Mouse (Mus musculus) forebrain, embryonic 13.5 days (tissue): ENCODE measurements around the gene Trim26. TPM values are rescaled to one million over a fixed set of nuclear protein-coding genes. Genes with fewer than 3 reads are reported as not detected.

ENCODE experiments used
- ATAC-seq: fragments of 200-750 bp; cut with Nextera tagmentation; 2 replicates; pipeline ENCODE4 v1.8.0; 2017
- H3K27ac ChIP-seq: fragments of 300-500 bp; sonication (generic); 2 replicates; pipeline ENCODE4 v1.5.1; 2015; ENCODE audit warnings: inconsistent platforms, mild to moderate bottlenecking, moderate library complexity
- H3K27me3 ChIP-seq: fragments of 300-500 bp; sonication (generic); 2 replicates; pipeline ENCODE4 v1.6.1; 2015; ENCODE audit warnings: mild to moderate bottlenecking, inconsistent platforms
- H3K36me3 ChIP-seq: fragments of 300-500 bp; sonication (generic); 2 replicates; pipeline ENCODE4 v1.6.1; 2015; ENCODE audit warnings: mild to moderate bottlenecking, inconsistent platforms; ENCODE audit not compliant: poor library complexity, severe bottlenecking
- H3K4me1 ChIP-seq: fragments of 300-500 bp; sonication (generic); 2 replicates; pipeline ENCODE4 v1.6.1; 2015; ENCODE audit warnings: inconsistent platforms
- H3K4me2 ChIP-seq: fragments of 300-500 bp; sonication (generic); 2 replicates; pipeline ENCODE4 v1.6.1; 2015; ENCODE audit warnings: inconsistent platforms, mild to moderate bottlenecking, moderate library complexity
- H3K4me3 ChIP-seq: fragments of 300-500 bp; sonication (generic); 2 replicates; pipeline ENCODE4 v1.5.1; 2015; ENCODE audit warnings: mild to moderate bottlenecking, inconsistent platforms
- H3K9ac ChIP-seq: fragments of 300-500 bp; sonication (generic); 2 replicates; pipeline ENCODE4 v1.6.1; 2015; ENCODE audit warnings: mild to moderate bottlenecking, inconsistent platforms
- H3K9me3 ChIP-seq: fragments of 300-500 bp; sonication (generic); replicated peaks from 2 replicates; pipeline ENCODE4 v1.6.1; 2016; ENCODE audit warnings: inconsistent platforms
- WGBS: fragments of 180-500 bp; shearing (Covaris S2); methylation state at CpG from one replicate; pipeline ENCODE4 v1.1.7; 2015; 5-methylcytosine and 5-hydroxymethylcytosine counted together
- polyA plus RNA-seq: library from polyadenylated mRNA; unstranded; fragments of >200 nt; fragmentation: Nextera tagmentation; extraction: Ambion mirVana; gene quantifications from 2 replicates; pipeline ENCODE4 v1.2.1, GENCODE M21; 2015

The Trim26 gene
- polyA plus RNA-seq, 1 experiment from 2014 or later = 39.2 TPM

DNA sequence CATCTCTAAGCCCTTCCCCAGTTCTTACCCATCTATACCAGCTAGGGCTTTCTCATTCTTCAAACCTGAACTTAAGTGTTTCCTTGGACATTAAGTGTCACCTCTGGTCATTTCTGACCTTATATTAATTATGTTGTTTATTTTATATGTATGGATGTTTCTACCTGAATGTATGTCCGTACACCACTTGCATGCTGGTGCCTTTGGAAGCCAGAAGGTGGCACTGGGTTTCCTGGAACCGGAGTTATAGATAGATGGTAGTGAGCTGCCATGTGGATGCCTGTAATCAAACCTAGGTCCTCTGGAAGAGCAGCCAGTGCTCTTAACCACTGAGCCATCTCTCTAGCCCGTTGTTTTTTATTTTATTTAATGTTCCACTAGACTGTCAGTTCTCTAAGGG is 18.6 kb downstream of the Trim26 start:
- Histone ChIP-seq H3K4me2 (no peak overlapping the region), H3K9ac (no peak overlapping the region), H3K36me3 (peaks cover 94% of the 10 kb centered on the region), H3K9me3 (no peaks in the 10 kb centered on the region), H3K27ac (no peak overlapping the region), H3K4me1 (0 out of 2 replicates have a peak, but pooled peaks cover 4% of the 10 kb centered on the region), H3K27me3 (no peaks in the 10 kb centered on the region), H3K4me3 (no peak overlapping the region)
- 93% methylated on average over 3 of the region's 3 CpGs for WGBS
- no peak for ATAC-seq

DNA sequence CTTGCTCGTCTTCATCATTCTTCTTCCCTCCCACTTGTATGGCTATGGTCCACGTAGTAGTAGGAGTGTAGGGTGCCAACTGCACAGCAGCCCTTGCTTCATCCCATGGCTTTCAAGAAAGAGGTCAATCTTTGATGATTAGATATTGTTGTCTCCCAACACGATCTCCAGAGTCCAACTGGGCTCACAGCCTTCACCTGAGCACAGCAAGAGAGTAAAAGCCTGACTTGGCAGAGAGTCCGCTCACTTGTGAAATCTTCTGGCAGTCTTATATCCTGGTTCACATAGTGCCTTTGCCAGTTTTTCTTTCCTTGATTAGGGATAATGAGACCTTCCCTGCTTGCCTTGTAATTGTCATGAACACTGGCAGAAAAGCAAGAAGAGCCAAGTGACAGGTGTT is 19.3 kb downstream of the Trim26 start:
- Histone ChIP-seq H3K4me3 (no peak overlapping the region), H3K36me3 (peaks cover 87% of the 10 kb centered on the region), H3K4me1 (no peaks in the 10 kb centered on the region), H3K9me3 (no peaks in the 10 kb centered on the region), H3K9ac (no peak overlapping the region), H3K4me2 (no peak overlapping the region), H3K27me3 (no peaks in the 10 kb centered on the region), H3K27ac (no peak overlapping the region)
- ATAC-seq = no peak
- 90% methylated on average over 4 of the region's 4 CpGs for WGBS

DNA sequence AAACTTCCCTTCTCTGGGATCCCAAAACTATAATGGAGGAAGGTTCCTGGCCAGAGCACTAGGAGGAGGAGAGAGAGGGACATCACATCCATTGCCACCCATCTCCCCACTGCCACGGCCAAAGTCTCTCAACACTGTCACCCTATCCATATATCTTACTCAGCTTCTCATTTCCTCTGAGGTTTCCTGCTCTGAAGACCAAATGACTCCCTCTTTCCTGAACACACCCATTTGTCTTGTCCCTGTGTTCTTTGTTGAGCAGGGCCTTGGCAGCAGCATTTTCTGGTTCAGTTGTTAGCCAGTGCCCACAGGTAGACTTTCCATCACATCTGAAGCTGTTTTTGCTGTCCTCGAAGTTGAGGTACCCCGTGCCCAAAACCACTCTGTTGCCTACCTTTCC is 21.2 kb downstream of the Trim26 start:
- Histone ChIP-seq H3K27ac (no peak overlapping the region), H3K4me2 (no peak overlapping the region), H3K27me3 (no peaks in the 10 kb centered on the region), H3K9me3 (no peaks in the 10 kb centered on the region), H3K4me1 (no peaks in the 10 kb centered on the region), H3K4me3 (no peak overlapping the region), H3K9ac (no peak overlapping the region), H3K36me3 (peaks cover 68% of the 10 kb centered on the region)
- ATAC-seq = no peak
- 93% methylated on average over 3 of the region's 3 CpGs for WGBS

DNA sequence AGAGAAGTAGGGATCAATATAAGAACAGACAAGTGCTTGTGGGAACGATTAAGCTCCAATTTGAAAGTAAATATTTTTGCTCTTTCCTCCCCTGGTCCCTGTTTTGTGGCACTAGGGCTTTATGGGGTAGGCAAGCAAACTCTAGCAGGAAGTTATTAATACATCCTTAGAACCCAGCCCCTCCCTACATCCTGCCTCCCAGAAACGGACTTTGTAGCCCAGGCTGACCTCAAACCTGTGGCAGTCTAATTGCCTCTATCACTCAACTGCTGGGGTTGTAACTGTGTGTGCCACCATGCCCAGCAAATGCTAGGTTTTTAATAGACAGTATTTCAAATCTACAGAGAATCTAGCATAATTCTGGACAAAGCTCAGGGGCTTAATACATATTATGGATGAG is 24.7 kb downstream of the Trim26 start:
- Histone ChIP-seq H3K27me3 (peaks cover 7% of the 10 kb centered on the region), H3K36me3 (peaks cover 36% of the 10 kb centered on the region), H3K9me3 (no peaks in the 10 kb centered on the region), H3K4me3 (no peak overlapping the region), H3K27ac (no peak overlapping the region), H3K4me1 (peaks cover 2% of the 10 kb centered on the region; the same call in 1 of the 2 replicates), H3K9ac (no peak overlapping the region), H3K4me2 (no peak overlapping the region)
- ATAC-seq = no peak
- 71% methylated on average over 2 of the region's 2 CpGs for WGBS

DNA sequence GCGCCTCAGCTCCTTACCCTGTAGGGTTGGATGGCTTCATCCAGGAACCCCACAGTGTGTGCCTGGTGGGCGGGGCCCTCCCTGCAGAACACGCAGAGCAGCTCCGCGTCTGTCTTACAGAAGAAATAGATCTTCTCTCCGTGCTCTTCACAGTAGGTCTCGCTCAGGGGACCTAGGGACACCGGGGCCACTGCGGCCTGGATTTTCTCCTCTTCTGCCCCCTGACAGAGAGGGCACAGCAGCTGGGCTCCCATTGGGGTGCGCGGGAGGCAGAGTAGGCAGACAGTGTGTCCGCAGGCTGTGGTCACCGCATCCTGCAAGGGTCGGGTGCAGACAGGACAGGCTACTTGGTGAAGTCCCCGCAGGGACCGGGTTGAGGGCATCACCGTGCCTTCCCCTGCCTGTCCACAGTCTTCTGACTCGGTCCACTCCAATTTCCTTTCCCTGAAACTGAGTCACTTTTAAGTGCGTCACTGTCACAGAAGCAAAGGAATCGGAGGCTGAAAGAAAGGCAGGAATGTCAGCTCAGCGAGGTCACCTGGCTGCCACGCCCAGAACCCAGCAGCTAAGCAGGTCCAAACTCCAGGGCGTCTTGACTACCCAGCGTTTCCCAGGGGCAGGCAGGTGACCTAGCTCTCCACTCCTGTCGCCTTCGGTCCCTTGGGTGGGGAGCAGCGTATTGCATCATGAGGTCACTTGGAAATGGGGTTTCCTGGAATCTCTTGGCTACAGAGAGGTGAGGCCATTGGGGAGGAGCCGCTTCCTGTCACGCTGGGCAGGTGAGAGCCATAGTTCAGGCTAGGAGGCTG is 30.0 kb downstream of the Trim26 start, which contains the start of gene Trim15:
TSS of gene Trim15 (minus strand) at position 492 of the 809 bp plus-strand sequence.
- 15% methylated on average over 29 of the region's 29 CpGs for WGBS
- ATAC-seq = no peak
- H3K9ac ChIP-seq = no peak within 1 kb of the TSS
- no peaks in the 10 kb centered on the region for H3K9me3 ChIP-seq
- no peak within 1 kb of the TSS for H3K27ac ChIP-seq
- no peaks in the 10 kb centered on the region for H3K36me3 ChIP-seq
- H3K27me3 ChIP-seq = peaks cover 15% of the 10 kb centered on the region
- H3K4me2 ChIP-seq = peak within 1 kb of the TSS; percentile 49
- peaks cover 5% of the 10 kb centered on the region; the same call in 1 of the 2 replicates for H3K4me1 ChIP-seq
- H3K4me3 ChIP-seq = peak within 1 kb of the TSS; percentile 16

DNA sequence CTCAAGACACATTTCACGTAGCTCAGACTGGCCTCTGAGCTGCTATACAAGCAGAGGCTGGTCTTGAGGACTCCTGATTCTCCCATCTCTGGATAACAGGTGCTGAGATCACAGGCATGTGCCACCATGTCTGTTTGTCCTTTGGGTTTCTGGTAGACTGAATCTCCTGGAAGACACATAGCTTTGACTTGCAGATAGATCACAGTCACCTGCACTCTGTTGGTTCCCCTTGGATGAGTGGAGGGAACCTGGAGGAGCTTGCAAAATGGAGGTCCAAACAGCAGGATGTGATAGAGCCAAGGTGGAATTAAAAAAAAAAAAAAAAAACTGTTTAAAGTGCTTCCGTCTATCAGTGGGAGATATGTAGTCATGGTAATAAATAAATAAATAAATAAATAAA is 31.9 kb downstream of the Trim26 start:
- 90% methylated on average over 2 of the region's 2 CpGs for WGBS
- H3K4me3 ChIP-seq = no peak overlapping the region
- H3K36me3 ChIP-seq = no peaks in the 10 kb centered on the region
- H3K27ac ChIP-seq = no peak overlapping the region
- no peaks in the 10 kb centered on the region for H3K9me3 ChIP-seq
- H3K4me1 ChIP-seq = peaks cover 5% of the 10 kb centered on the region; the same call in 1 of the 2 replicates
- peaks cover 15% of the 10 kb centered on the region for H3K27me3 ChIP-seq
- H3K4me2 ChIP-seq = no peak overlapping the region
- H3K9ac ChIP-seq = no peak overlapping the region
- ATAC-seq = no peak

DNA sequence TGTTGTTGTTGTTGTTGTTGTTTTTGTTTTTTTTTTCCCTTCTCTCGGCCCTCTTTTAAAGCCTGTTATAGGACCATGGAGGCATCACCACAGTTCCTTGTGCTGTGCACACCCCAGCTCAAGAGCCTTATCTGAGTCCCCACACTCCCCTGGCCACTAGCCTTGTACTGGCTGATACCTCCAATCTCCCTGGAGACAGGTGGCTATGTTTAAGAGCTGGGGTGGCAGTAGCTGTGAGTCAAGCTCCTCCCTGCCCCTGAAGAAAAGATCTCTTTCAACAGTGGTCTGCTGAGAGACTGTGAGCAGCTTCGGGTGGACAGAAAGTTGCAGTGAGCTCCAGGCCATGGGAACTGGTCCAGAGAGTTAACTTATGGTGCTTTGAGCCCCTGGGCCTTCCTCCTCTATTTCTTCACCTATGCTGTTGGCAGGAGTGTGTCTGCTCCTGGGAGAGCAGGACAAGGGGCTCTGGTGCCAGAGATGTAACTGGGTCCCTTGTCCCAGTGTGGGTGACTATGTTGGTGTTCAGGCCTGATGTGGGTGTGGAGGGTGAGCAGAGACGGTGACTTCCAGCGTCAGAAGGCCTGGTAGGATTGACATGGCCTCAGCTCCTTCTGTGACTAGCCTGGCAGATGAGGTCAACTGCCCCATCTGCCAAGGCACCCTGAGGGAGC is 32.5 kb downstream of the Trim26 start, which contains the start of gene Trim10:
TSS of gene Trim10 (plus strand) at position 291 of the 671 bp plus-strand sequence.
- Histone ChIP-seq H3K4me2 (no peak within 1 kb of the TSS), H3K4me1 (peaks cover 5% of the 10 kb centered on the region; the same call in 1 of the 2 replicates), H3K9ac (no peak within 1 kb of the TSS), H3K27ac (no peak within 1 kb of the TSS), H3K27me3 (peaks cover 15% of the 10 kb centered on the region), H3K9me3 (no peaks in the 10 kb centered on the region), H3K36me3 (no peaks in the 10 kb centered on the region), H3K4me3 (no peak within 1 kb of the TSS)
- no peak for ATAC-seq
- WGBS = 78% methylated on average over 4 of the region's 4 CpGs

DNA sequence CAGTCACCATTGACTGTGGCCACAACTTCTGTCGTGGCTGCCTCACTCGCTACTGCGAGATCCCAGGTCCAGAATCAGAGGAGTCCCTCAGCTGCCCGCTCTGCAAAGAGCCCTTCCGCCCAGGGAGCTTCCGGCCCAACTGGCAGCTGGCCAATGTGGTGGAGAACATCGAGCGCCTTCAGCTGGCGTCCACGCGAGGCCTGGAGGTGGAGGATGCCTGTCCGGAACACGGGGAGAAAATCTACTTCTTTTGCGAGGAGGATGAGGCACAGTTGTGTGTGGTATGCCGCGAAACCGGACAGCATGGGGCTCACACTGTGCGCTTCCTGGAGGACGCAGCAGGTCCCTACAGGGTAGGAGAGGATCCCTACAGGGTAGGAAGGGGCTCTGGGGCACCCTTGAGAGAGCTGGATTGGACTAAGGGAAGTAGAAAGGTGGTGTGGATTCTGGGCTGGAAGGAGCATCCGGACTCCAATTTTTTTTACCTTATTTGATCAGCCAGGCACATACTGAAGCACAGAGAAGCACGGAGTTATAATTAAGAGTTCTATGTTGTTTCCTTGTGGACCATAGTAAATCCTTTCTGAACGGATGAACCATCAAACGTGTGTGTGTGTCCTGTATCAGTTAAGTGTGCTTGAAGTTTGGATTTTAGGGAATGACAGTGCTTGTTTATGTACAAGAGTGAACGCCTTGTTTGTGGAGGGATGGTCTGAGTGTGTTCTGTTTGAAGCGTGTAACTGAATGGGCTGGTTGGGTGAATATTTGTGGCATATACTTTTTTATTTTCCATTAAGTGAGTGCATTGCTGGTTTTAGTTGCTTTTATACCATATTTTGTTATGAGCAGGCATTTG is 33.2 kb downstream of the Trim26 start:
- ATAC-seq = no peak
- no peak overlapping the region for H3K4me2 ChIP-seq
- H3K9ac ChIP-seq = no peak overlapping the region
- peaks cover 5% of the 10 kb centered on the region; the same call in 1 of the 2 replicates for H3K4me1 ChIP-seq
- no peaks in the 10 kb centered on the region for H3K9me3 ChIP-seq
- no peaks in the 10 kb centered on the region for H3K36me3 ChIP-seq
- no peak overlapping the region for H3K27ac ChIP-seq
- H3K27me3 ChIP-seq = peaks cover 15% of the 10 kb centered on the region
- H3K4me3 ChIP-seq = no peak overlapping the region
- WGBS = 85% methylated on average over 25 of the region's 25 CpGs

DNA sequence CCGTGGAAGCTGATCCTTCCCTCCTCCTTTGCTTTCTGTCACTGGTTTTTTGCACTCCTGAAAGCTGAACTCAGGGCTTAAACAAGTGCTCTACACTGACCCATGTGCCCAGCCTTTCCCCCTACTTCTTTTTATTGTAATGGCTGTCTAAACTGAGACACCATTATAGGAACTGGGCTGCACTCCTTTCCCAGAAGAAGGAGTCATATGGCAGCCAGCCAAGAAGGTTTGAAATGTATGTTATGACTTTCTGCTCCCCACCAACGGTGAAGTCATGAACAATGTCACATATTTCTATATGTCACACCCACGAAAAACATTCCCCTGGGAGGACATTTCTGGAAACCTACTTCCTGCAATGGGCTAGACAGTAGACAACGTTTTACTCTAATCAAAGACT is 37.7 kb downstream of the Trim26 start:
- H3K9ac ChIP-seq = no peak overlapping the region
- H3K4me2 ChIP-seq = no peak overlapping the region
- no peaks in the 10 kb centered on the region for H3K27me3 ChIP-seq
- H3K4me3 ChIP-seq = no peak overlapping the region
- no peaks in the 10 kb centered on the region for H3K4me1 ChIP-seq
- H3K9me3 ChIP-seq = no peaks in the 10 kb centered on the region
- H3K36me3 ChIP-seq = no peaks in the 10 kb centered on the region
- no peak overlapping the region for H3K27ac ChIP-seq
- ATAC-seq = no peak
- WGBS = 67% methylated on average over 4 of the region's 4 CpGs

DNA sequence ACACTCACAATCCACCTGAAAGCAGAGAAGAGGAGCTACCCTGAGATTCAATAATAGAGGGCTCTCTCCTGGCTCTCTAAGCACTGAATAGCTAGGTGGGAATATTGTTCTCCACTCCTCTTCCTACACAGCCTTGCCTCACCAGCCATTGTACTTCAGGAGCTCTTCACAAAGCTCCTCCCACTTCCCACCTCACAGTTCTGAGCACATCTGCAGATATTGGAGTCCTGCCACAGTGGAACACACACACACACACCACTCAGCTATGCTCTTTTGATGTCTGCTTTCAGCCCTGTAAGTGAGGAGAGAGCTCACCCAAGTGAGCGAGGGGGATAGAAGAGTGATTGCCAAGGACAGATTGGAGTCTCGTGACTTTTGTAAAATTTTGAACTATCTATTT is 46.4 kb downstream of the Trim26 start:
- WGBS = 83% methylated on average over 2 of the region's 2 CpGs

DNA sequence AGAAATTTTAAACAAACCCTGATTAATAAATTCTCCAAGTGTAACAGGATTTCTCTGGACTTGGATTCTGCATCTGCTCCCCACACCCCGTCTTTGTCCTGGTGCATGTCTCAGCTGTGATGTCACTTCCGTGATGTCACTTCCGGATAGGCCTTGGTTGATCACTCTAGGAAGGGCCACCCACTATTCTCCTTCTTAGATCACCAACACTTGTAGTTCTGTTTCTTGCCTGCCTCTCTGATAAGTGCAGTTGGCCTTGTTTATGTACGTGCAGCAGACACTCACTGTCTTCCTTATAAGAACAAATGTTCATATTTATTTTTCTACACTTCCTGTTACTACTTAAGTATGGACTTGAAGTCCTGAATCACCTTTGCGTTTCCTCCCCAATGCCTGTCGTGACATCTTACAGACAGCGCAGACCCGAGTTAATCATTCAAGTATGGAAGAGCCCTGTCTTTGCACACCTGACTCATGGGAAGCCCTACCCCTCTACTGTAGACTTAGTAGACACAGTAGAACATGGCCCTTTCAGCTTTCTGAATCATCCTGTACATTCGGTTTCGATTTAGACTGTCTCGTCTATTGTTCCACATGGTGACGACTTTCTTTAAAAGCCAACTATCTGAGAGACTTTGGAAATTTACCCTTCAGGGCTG is 48.3 kb downstream of the Trim26 start:
- H3K27ac ChIP-seq = no peak overlapping the region
- no peaks in the 10 kb centered on the region for H3K9me3 ChIP-seq
- no peak overlapping the region for H3K9ac ChIP-seq
- WGBS = 92% methylated on average over 12 of the region's 12 CpGs
- H3K4me1 ChIP-seq = no peaks in the 10 kb centered on the region
- H3K4me3 ChIP-seq = no peak overlapping the region
- H3K4me2 ChIP-seq = no peak overlapping the region
- peaks cover under 1% of the 10 kb centered on the region; the same call in 1 of the 2 replicates for H3K27me3 ChIP-seq
- no peak for ATAC-seq
- no peaks in the 10 kb centered on the region for H3K36me3 ChIP-seq

More for the DNA sequence above, 46.4 kb downstream of the Trim26 start:
- Histone ChIP-seq H3K4me2 (no peak overlapping the region), H3K27me3 (no peaks in the 10 kb centered on the region; the same call in 1 of the 2 replicates), H3K36me3 (no peaks in the 10 kb centered on the region), H3K4me3 (no peak overlapping the region), H3K9me3 (no peaks in the 10 kb centered on the region), H3K4me1 (no peaks in the 10 kb centered on the region), H3K27ac (no peak overlapping the region), H3K9ac (no peak overlapping the region)
- no peak for ATAC-seq
